Mouse (Mus musculus) hindbrain, embryonic 11.5 days (tissue): ENCODE results near the gene Ssr4. TPM values are rescaled to one million over a fixed set of nuclear protein-coding genes. Genes with fewer than 3 reads are reported as not detected.
A peak's percentile ranks its signal among the peaks of the same experiment; 100 is the strongest.

Source experiments
- ATAC-seq: fragments of 200-750 bp; cut with Nextera tagmentation; 2 replicates; pipeline ENCODE4 v1.8.0; 2017; ENCODE audit warnings: mild to moderate bottlenecking, moderate TSS enrichment, moderate library complexity; ENCODE audit not compliant: low FRiP score
- DNase-seq: peaks from one replicate; pipeline ENCODE4 v3.0.0-alpha.2; 2015; ENCODE audit warnings: low spot score
- H3K27ac ChIP-seq: fragments of 300-500 bp; sonication (generic); 2 replicates; pipeline ENCODE4 v1.5.1; 2014; ENCODE audit warnings: mild to moderate bottlenecking, low read depth, low read length
- H3K27me3 ChIP-seq: fragments of 300-500 bp; sonication (generic); 2 replicates; pipeline ENCODE4 v1.6.1; 2014; ENCODE audit warnings: mild to moderate bottlenecking, low read length, moderate library complexity, mixed read lengths; ENCODE audit not compliant: control insufficient read depth, insufficient read depth
- H3K36me3 ChIP-seq: fragments of 300-500 bp; sonication (generic); 2 replicates; pipeline ENCODE4 v1.6.1; 2014; ENCODE audit warnings: mild to moderate bottlenecking, low read length, moderate library complexity, mixed read lengths; ENCODE audit not compliant: control insufficient read depth, insufficient read depth
- H3K4me1 ChIP-seq: fragments of 300-500 bp; sonication (generic); replicated peaks from 2 replicates; pipeline ENCODE4 v1.6.1; 2014; ENCODE audit warnings: low read length, mixed read lengths; ENCODE audit not compliant: control insufficient read depth, insufficient read depth
- H3K4me2 ChIP-seq: fragments of 300-500 bp; sonication (generic); replicated peaks from 2 replicates; pipeline ENCODE4 v1.6.1; 2014; ENCODE audit warnings: mild to moderate bottlenecking, low read depth, low read length
- H3K4me3 ChIP-seq: fragments of 300-500 bp; sonication (generic); 2 replicates; pipeline ENCODE4 v1.5.1; 2014; ENCODE audit warnings: low read depth, low read length
- H3K9ac ChIP-seq: fragments of 300-500 bp; sonication (generic); 2 replicates; pipeline ENCODE4 v1.6.1; 2014; ENCODE audit warnings: low read depth, low read length
- H3K9me3 ChIP-seq: fragments of 300-500 bp; sonication (generic); 2 replicates; pipeline ENCODE4 v1.6.1; 2016; ENCODE audit warnings: low read length; ENCODE audit not compliant: control insufficient read depth
- WGBS: fragments of 180-500 bp; shearing (Covaris S2); extraction: QIAGEN DNeasy Blood & Tissue Kit; methylation state at CpG from one replicate; pipeline ENCODE4 v1.1.7; 2014; 5-methylcytosine and 5-hydroxymethylcytosine counted together
- polyA plus RNA-seq: library from polyadenylated mRNA; unstranded; fragments of >200 nt; fragmentation: Nextera tagmentation; extraction: Ambion mirVana; gene quantifications from 2 replicates; pipeline ENCODE4 v1.2.1, GENCODE M21; 2014

Gene Ssr4
- polyA plus RNA-seq, 1 experiment from 2014 or later, result 140 TPM

DNA sequence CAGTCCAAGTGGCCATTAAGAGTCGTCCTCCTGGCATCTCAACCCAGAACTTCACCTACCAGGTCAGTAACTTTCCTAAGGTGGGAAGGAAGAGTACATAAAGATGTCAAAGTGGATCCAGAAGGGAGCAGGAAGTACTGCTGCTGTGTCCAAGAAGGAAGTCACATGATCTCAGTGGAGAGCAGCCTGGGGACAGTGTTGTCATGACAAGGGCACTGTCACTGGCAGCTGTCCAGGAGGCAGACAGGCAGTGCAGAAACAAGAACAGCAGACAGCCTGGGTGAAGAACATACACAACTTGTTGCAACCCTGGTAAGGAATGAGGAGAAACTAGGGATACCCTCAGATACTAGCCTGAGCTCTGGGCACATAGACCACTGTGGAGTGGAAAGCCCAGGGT is 21.5 kb upstream of the Ssr4 start:
- H3K9ac ChIP-seq, result no peak overlapping the region
- H3K27me3 ChIP-seq, result no peaks in the 10 kb centered on the region
- H3K4me2 ChIP-seq, result no peak overlapping the region
- H3K27ac ChIP-seq, result no peak overlapping the region
- H3K9me3 ChIP-seq, result no peaks in the 10 kb centered on the region
- no peaks in the 10 kb centered on the region for H3K4me1 ChIP-seq
- 74% methylated on average over 1 of the region's 1 CpGs for WGBS
- DNase-seq, result no peak
- no peak overlapping the region for H3K4me3 ChIP-seq
- H3K36me3 ChIP-seq, result no peaks in the 10 kb centered on the region
- ATAC-seq, result no peak

GRCm38 (mm10) chrX:73767267-73767666 is 19.6 kb upstream of the Ssr4 start:
- H3K4me2 ChIP-seq, result no peak overlapping the region
- ATAC-seq (no peak), DNase-seq (peak; percentile 33)
- no peaks in the 10 kb centered on the region for H3K27me3 ChIP-seq
- no peaks in the 10 kb centered on the region for H3K36me3 ChIP-seq
- no peak overlapping the region for H3K9ac ChIP-seq
- no peaks in the 10 kb centered on the region for H3K4me1 ChIP-seq
- 57% methylated on average over 9 of the region's 9 CpGs for WGBS
- H3K27ac ChIP-seq, result no peak overlapping the region
- no peak overlapping the region for H3K4me3 ChIP-seq
- H3K9me3 ChIP-seq, result no peaks in the 10 kb centered on the region

DNA sequence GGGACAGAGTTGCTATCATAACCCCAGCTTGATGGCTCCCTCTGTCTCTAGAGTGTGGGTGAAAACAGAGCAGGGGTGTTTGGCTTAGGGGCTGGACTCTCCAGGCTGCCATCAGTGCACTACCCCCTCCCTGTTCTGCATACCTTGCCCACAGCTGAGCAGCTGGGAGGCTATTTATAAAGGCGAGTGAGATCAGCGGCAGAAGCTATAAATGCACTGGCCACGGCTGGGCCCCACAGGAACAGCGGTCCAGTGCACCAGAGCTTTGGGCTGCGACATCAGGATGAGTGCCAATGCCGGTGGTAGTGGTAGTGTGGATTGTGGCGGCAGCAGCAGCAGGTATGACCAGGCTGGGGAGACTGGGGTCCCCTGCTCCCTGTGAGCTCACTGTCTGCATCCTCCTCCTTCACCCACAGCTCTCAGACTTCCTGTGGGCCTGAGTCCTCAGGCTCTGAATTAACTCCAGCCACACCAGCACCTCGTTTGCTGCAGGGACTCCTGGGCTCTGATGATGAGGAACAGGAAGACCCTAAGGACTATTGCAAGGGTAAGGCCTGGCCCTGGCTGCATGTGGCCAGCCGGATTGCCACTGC is 12.6 kb upstream of the Ssr4 start, which contains the start of gene Srpk3:
TSS of gene Srpk3 (plus strand) at position 238 of the 593 bp plus-strand sequence.
- no peak within 1 kb of the TSS for H3K27ac ChIP-seq

GRCm38 (mm10) chrX:73774802-73775483 is 11.9 kb upstream of the Ssr4 start:
- H3K27me3 ChIP-seq, result no peaks in the 10 kb centered on the region
- H3K9ac ChIP-seq, result no peak overlapping the region
- no peaks in the 10 kb centered on the region for H3K36me3 ChIP-seq
- no peak overlapping the region for H3K27ac ChIP-seq
- 74% methylated on average over 10 of the region's 10 CpGs for WGBS
- H3K9me3 ChIP-seq, result no peaks in the 10 kb centered on the region
- DNase-seq, result peak; percentile 16
- H3K4me2 ChIP-seq, result no peak overlapping the region
- no peak overlapping the region for H3K4me3 ChIP-seq
- H3K4me1 ChIP-seq, result no peaks in the 10 kb centered on the region
- ATAC-seq, result peak; percentile 62

More for the DNA sequence above, 12.6 kb upstream of the Ssr4 start, which contains the start of gene Srpk3:
- WGBS, result 65% methylated on average over 9 of the region's 9 CpGs
- Histone ChIP-seq H3K9ac (no peak within 1 kb of the TSS), H3K4me3 (no peak within 1 kb of the TSS), H3K36me3 (no peaks in the 10 kb centered on the region), H3K27me3 (no peaks in the 10 kb centered on the region), H3K4me2 (no peak within 1 kb of the TSS), H3K4me1 (no peaks in the 10 kb centered on the region), H3K9me3 (no peaks in the 10 kb centered on the region)
- DNase-seq (no peak), ATAC-seq (peak; percentile 36; the same call in 1 of the 2 replicates)

- H3K36me3 ChIP-seq, result no peaks in the 10 kb centered on the region
- 90% methylated on average over 3 of the region's 3 CpGs for WGBS
- ATAC-seq, result no peak
Measured at GRCm38 (mm10) chrX:73782227-73782626, 4.6 kb upstream of the Ssr4 start.

GRCm38 (mm10) chrX:73785666-73786065 is 1.2 kb upstream of the Ssr4 start:
- Histone ChIP-seq H3K4me2 (peak overlapping the region; percentile 46), H3K27me3 (no peaks in the 10 kb centered on the region), H3K9me3 (no peaks in the 10 kb centered on the region), H3K9ac (peak overlapping the region; percentile 61), H3K4me3 (peak overlapping the region; percentile 54), H3K27ac (peak overlapping the region; percentile 64), H3K36me3 (no peaks in the 10 kb centered on the region), H3K4me1 (no peaks in the 10 kb centered on the region)
- DNase-seq, result no peak
- ATAC-seq, result no peak

More at GRCm38 (mm10) chrX:73782227-73782626, 4.6 kb upstream of the Ssr4 start:
- Histone ChIP-seq H3K27ac (no peak overlapping the region), H3K4me2 (no peak overlapping the region), H3K4me3 (no peak overlapping the region), H3K9me3 (no peaks in the 10 kb centered on the region), H3K27me3 (no peaks in the 10 kb centered on the region), H3K4me1 (no peaks in the 10 kb centered on the region), H3K9ac (no peak overlapping the region)
- DNase-seq, result no peak

DNA sequence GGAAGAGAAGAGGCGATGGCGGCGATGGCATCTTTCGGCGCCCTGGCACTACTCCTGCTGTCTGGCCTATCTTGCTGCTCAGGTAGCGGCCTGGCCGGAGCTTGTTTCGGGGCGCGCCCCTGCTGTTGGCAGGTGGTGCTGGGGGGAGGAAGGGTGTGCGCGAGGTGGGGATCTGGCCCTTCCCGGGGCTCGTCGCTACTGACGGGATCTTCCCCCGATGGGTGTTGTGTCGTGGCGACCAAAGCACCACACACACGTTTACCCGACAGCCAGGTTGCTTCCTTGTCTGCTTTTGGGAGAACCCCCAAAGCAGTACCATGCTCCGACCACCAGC is 364 bp downstream of the Ssr4 start:
- DNase-seq (no peak), ATAC-seq (no peak)
- no peaks in the 10 kb centered on the region for H3K36me3 ChIP-seq
- peak overlapping the region; percentile 71 for H3K9ac ChIP-seq
- H3K4me2 ChIP-seq, result peak overlapping the region; percentile 55
- H3K4me3 ChIP-seq, result peak overlapping the region; percentile 54
- no peaks in the 10 kb centered on the region for H3K9me3 ChIP-seq
- H3K27me3 ChIP-seq, result no peaks in the 10 kb centered on the region
- H3K4me1 ChIP-seq, result no peaks in the 10 kb centered on the region
- WGBS, result 14% methylated on average over 15 of the region's 22 CpGs
- peak overlapping the region; percentile 51 for H3K27ac ChIP-seq

DNA sequence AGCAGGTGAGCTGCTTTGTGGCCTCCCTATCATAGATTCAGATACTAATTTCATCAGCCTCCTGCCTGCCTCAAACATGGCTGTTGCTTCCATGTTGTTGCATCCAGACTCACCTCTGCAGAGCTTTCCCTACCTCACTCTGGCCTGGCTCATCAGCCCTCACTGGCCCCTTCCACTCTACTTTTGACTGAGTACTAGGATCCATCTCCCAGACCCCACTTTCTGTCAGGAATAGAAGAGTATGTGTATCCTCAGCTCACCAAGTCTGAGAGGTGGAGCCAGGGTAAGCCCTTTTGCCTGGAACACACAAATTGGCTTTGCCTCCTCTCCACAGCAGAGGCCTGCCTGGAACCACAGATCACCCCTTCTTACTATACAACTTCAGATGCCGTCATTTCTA is 1.7 kb downstream of the Ssr4 start:
- Histone ChIP-seq H3K27ac (no peak overlapping the region), H3K4me3 (no peak overlapping the region), H3K36me3 (no peaks in the 10 kb centered on the region), H3K9me3 (no peaks in the 10 kb centered on the region), H3K9ac (no peak overlapping the region), H3K4me1 (no peaks in the 10 kb centered on the region), H3K27me3 (no peaks in the 10 kb centered on the region), H3K4me2 (no peak overlapping the region)
- ATAC-seq (no peak), DNase-seq (no peak)
- 86% methylated on average over 1 of the region's 1 CpGs for WGBS

DNA sequence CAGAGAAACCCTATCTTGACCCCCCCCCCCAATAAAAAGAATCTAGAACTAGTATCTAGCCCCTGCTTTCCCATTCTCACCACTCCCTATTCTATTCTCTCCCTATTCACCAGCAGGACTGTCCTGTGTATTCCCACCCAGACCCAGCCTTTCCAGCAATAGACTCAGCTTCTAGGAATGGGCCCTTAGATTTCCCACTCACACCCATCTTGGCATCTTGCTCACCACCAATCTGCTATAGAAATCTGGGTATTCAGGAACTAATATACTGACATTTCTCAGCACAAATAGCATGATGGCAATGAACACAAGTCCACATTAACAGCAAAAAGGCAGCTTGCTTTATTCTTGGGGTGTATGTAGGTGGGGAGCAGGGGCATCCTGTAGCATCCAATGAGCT is 6.2 kb downstream of the Ssr4 start:
- Histone ChIP-seq H3K4me2 (no peak overlapping the region), H3K4me3 (no peak overlapping the region), H3K27me3 (no peaks in the 10 kb centered on the region), H3K9me3 (no peaks in the 10 kb centered on the region), H3K4me1 (no peaks in the 10 kb centered on the region), H3K27ac (no peak overlapping the region), H3K9ac (no peak overlapping the region), H3K36me3 (no peaks in the 10 kb centered on the region)
- ATAC-seq (no peak), DNase-seq (no peak)
